Mouse (Mus musculus): Measurements from ENCODE around the gene Wdsub1.
A peak's percentile ranks its signal among the peaks of the same experiment; 100 is the strongest.
"Not testable (repeated sequence)": the region's sequence is repeated elsewhere in the genome, so short reads cannot be mapped to it uniquely, and the experiment has no call there.

Wdsub1 gene

DNA sequence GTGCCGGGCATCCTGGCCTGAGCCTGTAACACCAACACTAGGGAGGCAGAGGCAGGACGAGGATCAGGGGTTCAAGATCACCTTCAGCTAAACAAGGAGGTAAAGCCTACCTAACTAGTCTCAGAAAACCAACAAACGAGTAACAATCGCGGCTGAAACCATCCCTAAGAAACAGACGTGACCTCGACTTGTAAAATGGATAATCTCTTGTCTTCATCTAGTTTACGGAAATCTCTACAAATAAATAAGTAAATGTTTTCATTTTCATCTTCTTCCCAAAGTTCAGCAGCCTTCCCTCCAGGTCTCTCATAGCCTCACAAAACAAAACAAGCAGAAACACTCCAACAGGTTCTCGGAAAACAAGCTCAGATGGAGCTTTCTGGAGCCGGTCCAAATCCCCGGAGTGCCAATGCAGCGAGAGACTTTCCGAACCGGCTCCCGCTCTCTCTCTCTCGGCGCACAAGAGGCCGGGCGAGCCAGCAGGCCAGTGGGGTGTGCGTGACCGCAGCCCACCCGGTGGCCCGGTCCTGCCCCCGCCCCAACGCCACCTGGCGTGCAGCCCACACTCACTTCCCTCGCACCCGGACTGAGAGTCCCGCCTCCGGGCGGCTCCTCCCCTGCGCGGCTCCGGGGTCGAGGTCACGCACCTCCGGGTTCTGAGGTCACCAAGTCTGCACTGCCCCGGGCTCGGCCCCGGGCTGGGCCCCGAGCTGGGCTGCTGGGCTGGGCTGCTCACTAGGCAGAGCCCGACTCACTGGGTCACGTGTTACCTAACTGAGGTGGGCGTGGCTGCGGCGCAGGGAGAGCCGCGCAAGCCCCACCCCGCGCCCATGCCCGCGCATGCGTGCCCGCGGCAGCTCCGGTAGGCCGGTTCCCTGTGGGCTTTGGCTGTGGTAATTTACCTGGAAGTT, at the start of gene Wdsub1:
Gene Wdsub1 (minus strand): TSS at position 761 of the 911 bp plus-strand sequence.
- peak; percentile 92 for DNase-seq (ENCODE audit: low spot score)

GRCm38 (mm10) chr2:59913610-59914009, 31.2 kb upstream of the Wdsub1 start:
- no peak for DNase-seq (ENCODE audit: low spot score)

DNA sequence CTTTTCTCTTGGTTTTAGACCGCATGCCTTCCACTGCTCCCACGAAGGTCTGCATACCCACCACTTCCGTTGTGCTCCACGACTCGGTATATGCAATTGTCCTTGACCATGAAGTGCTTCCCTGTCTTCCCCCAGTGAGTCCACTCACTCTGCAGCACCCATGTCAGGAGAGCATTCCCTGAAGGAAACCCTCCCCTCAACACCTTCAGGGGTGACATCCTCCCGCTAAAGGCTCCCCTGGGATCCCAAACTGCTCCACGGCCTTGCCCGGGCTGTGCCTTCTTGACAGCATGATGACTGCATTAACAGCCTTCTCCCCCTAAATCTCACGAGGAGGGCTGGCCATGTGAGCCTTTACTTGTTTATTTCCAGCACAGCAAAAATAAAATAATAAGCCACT, 25.7 kb upstream of the Wdsub1 start:
- no peak for DNase-seq (ENCODE audit: low spot score)

- DNase-seq (ENCODE audit: low spot score) = no peak
Observed at GRCm38 (mm10) chr2:59904007-59904406, 21.6 kb upstream of the Wdsub1 start.

DNA sequence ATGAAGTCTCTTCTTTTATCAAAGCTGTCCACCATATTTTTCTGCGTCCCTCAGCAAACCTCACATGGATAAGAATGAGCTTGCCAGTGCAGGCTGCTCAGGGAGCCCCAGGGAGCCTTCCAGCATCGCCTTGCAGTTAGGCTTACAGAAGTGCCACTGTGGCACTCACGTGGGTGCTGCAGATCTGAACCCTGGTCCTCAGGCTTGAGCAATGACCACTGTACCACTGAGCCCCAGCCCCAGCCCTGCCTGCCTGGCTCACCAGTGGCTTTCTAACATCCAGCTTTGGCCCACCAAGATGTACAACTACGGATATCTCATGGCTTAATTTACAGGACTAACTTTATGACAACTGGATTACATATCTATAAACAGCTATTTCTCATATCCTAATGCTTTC, 16.3 kb upstream of the Wdsub1 start:
- no peak for DNase-seq (ENCODE audit: low spot score)

- DNase-seq (ENCODE audit: low spot score) = no peak
Observed at GRCm38 (mm10) chr2:59898105-59898504, 15.7 kb upstream of the Wdsub1 start.

DNA sequence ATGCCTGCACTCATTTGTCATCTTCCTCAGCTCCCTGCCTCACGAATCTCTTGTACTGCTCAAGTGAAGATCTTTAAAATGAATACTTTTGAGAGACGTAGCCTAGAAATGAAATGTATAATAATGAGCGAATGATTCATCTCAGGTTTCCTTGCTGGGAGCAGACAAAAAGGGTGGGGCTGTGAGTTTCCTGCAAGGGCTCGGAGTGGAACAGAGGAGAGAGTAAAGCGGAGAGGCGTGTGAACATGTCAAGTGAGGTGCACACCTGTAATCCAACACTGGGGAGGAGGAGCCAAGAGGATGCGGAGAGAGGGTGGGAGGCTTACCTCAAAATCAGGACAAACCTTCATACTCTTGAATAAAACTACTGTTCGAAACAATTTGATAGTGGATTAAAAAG, 14.4 kb upstream of the Wdsub1 start:
- no peak for DNase-seq (ENCODE audit: low spot score)

GRCm38 (mm10) chr2:59896400-59896799, 14.0 kb upstream of the Wdsub1 start:
- no peak for DNase-seq (ENCODE audit: low spot score)

DNA sequence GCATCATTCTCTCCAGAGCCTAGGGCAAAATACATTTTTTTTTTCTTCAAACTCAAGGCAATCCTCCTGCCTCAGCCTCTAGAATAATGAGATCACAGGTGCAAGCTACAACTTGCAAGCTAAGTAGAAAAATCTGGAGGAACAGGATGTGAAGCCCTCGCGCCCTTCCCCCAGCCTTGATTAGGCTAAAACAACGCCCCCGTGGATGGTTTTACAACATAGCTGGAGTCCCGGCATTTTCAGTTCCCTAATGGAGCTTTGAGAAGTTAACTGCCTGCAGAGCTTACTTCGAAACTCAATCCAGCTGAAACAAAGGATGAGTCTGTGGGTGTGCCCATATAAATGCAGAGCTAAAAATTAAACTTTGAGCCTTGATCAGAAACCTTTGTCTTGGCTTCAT, 7.3 kb upstream of the Wdsub1 start:
- DNase-seq (ENCODE audit: low spot score) = peak; percentile 21

GRCm38 (mm10) chr2:59882742-59883281, 421 bp upstream of the Wdsub1 start:
- DNase-seq (ENCODE audit: low spot score) = no peak

- no peak for DNase-seq (ENCODE audit: low spot score)
Observed at GRCm38 (mm10) chr2:59881404-59881803, 987 bp downstream of the Wdsub1 start.

GRCm38 (mm10) chr2:59878221-59878620, 4.2 kb downstream of the Wdsub1 start:
- DNase-seq (ENCODE audit: low spot score) = no peak

DNA sequence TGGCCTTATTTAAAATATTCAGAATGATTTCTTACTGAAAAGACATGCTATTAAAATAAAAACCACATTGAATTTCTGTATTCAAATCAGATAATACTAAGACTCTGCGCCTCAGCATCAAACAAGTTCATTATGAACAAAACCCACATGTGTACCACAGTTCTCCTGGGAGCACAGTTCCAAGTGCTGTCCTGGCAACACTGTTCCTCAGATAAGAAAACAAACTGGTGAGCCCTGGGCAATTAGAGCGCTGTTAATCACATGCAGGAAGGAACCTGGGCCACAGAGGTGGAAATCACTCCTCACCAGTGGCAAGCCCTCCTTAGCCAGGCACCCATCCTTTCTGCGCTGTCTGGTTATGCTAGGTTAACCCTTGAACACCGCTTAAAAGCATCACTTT, 5.1 kb downstream of the Wdsub1 start:
- DNase-seq (ENCODE audit: low spot score) = no peak

- DNase-seq (ENCODE audit: low spot score) = no peak
Observed at GRCm38 (mm10) chr2:59876482-59876881, 5.9 kb downstream of the Wdsub1 start.

GRCm38 (mm10) chr2:59870526-59870925, 11.9 kb downstream of the Wdsub1 start:
- no peak for DNase-seq (ENCODE audit: low spot score)

DNA sequence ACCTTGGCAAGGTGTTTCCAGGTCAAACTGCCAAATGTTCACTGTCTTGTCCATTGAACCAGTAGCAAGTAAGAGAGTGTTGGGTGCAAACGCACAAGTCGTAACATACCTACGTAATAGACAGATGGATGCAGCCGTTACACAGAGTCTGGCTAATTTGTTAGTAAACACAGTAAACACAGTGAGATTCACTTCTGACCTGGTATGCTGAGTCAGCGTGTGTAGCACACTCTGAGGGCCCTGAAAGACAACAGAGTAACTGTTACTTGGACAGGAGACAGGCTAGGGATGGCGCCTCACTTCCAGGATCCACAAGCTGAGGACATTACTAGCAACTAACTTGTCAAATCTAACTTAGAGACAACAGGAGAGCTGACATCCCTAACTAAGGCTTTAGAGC, 19.8 kb downstream of the Wdsub1 start:
- no peak for DNase-seq (ENCODE audit: low spot score)

- no peak for DNase-seq (ENCODE audit: low spot score)
Observed at GRCm38 (mm10) chr2:59854363-59854762, 28.0 kb downstream of the Wdsub1 start.

DNA sequence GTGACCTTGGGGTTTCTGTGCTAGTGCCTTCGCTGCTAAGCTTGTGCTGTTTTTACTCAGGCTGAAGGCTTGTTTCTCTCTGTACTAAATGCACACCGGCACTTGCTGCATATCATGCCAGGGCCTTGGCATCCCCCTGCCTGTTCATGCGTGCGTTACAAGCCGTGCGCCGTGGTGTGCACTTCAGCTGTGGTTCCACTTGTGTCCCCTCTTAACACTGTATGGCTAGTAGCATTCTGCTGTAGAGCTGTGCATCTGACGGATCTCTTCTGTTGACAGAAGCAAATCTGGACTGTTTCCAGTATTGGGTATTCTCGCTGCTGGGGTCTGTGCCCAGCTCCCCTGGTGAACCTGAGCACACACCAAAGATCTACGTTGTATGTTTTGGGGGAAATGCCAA, 28.8 kb downstream of the Wdsub1 start:
- DNase-seq (ENCODE audit: low spot score) = no peak

DNA sequence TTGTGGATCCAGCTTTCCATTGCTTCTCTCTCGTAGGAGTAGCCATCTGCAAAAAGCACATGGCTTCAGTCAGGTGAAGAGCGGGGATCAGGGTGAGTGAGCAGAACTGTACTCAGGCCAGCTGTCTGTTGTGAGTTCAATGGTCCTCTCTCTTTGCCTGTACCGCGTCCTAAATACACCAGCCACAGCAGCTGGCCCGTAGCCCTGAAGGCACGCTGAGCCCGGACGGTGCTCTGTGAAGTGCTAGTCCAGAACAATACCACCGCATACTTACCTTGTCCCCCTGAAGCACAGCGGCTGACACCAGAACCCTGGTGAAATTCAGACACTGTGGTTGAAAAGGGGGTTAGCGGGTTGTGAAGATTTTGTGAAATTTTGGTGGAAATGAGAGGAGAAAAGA, 29.5 kb downstream of the Wdsub1 start:
- no peak for DNase-seq (ENCODE audit: low spot score)

GRCm38 (mm10) chr2:59851885-59852284, 30.5 kb downstream of the Wdsub1 start:
- not testable (repeated sequence) for DNase-seq (ENCODE audit: low spot score)

DNA sequence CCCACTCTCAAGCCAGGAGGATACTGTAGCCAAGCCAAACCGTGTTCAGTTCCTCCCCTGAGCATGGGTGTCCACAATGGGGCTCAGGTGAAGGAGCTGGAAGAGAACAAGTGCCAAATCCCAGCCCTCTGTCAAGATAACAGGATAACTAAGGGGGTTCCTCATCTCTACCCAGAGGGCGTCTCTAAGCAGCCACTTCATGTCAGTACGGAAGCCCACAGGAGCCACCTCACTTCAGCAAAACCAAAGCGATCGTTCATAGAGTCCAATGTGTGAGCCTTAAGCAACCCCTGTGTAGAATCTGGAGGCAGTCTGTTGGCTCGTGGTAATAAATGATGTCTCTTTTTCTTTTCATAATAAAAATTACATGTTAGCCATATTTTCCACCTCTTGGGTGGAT, 38.5 kb downstream of the Wdsub1 start:
- no peak for DNase-seq (ENCODE audit: low spot score)

GRCm38 (mm10) chr2:59843156-59843555, 39.2 kb downstream of the Wdsub1 start:
- DNase-seq (ENCODE audit: low spot score) = no peak

DNA sequence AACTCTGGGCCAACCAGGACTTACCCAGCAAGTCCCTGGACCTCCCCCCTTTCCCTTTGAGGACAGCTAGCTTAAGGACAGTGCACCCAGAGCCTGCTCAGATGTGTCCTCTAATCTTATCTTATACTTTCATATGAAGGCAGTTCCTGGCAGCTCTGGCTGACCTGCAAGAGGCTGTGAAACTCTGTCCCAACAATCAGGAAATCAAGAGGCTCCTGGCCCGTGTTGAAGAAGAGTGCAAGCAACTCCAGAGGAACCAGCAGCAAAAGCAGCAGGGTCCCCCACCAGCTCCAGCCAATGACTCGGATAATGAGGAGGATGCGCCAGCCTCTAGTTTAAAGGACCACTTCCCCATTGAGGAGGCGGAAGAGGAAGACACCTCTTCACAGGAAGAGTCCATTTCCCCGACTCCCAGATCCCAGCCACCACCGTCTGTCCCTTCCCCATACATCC, 39.8 kb downstream of the Wdsub1 start:
- no peak for DNase-seq (ENCODE audit: low spot score)

DNA sequence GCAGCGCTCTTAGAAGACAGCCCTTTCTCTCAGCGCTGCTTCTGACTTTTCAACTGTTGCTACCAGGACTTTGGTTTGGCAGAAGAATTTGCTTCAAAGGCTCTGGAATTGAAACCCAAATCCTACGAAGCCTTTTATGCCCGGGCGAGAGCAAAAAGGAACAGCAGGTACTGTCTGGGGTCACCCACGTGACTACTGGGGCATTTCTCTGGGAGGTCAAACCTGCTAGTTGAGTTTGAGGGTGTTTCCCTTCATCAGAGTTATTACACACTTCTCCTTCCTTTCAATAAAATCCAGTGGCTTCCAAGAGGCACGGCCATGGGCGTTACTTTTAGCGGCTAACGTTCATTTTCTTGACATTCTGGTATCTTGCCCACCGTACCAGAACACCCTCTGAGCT, 40.4 kb downstream of the Wdsub1 start:
- no peak for DNase-seq (ENCODE audit: low spot score)

Data from layer of hippocampus, adult 11-12 months (tissue).